Mouse (Mus musculus): ENCODE results near the gene Slc35d3.

Slc35d3 gene

DNA sequence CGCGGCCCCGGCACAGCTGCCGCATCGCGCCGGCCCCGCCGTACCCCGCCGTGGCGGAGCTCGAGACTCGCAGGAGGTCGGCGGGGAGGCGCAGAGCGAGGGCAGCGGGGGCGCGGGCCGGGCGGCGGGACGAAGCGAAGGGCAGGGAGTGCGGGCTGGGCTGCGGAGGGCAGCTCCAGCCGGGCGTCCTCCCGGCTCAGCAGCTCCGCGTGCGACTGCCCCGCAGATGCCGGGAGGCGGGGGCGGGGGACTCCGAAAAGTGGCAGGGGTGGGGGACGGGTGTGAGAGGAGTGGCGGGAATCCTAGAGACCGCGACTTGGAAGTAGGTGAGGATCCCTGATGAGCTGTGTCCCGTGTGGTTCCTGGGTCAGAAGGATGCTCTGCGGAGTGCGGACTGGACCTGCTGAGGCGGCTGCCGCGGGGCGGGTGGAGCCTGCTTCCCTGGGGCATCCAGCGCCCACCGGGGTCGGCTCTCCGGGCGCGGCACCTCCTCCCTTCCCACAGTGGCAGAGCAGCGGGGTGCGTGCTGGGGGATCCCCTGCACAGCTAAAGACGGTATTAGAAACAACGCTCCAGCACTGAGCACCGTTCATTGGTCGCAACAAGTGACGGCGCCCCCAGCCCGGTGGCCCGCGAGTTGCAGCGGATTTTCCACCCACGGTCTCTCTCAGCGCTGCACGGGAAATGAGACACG lies at the start of gene Slc35d3:
Slc35d3 (minus strand) TSS at position 462 of the 694 bp plus-strand sequence.
- DNase-seq (ENCODE audit: low spot score in 2 of 2), result peak in 1 of 2 experiments; percentile 8

GRCm38 (mm10) chr10:19900191-19900590 lies 48.9 kb upstream of the Slc35d3 start:
- DNase-seq (ENCODE audit: low spot score in 2 of 2), result no peak

DNA sequence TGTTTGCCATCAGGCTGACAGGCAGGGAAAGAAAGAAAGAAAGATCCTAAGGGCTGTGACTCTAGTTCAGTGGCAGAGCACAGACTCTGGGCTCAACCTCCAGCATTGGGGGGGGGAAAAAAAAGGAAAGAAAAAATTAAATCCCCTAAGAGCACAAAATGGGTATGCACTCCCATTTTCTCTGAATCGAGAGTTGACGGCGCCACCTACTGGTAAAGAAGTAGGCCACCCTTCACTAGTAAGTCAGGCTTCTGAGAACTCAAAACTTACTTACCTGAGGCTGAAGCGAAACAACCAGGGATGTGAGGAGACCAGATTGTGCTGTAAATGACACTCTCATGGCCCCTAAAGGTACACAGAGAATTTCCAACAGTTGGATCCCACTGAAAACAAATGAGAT lies 42.7 kb upstream of the Slc35d3 start:
- peak in 1 of 2 experiments; percentile 33 for DNase-seq (ENCODE audit: low spot score in 2 of 2)

GRCm38 (mm10) chr10:19893146-19893545 lies 41.9 kb upstream of the Slc35d3 start:
- DNase-seq (ENCODE audit: low spot score in 2 of 2), result no peak

GRCm38 (mm10) chr10:19891686-19892085 lies 40.4 kb upstream of the Slc35d3 start:
- no peak for DNase-seq (ENCODE audit: low spot score in 2 of 2)

DNA sequence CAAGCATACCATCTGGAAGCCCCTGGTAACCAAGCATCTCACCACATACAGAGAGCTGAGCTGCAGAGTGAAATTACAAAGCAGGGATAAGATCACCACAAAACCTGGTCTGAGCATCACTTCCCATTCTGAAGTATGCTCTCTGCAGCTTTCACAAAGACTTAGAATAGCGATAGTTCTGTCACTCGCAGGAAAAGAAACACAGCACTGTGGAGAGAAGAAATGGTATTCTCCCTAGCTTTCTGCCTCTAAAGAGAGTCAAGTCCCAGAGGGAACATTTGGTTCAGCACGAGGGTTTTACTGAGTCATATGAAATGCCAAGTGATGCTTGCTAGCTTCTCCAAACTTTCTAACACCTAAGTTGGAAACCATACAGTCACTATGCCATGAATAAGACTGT lies 38.6 kb upstream of the Slc35d3 start:
- no peak for DNase-seq (ENCODE audit: low spot score in 2 of 2)

DNA sequence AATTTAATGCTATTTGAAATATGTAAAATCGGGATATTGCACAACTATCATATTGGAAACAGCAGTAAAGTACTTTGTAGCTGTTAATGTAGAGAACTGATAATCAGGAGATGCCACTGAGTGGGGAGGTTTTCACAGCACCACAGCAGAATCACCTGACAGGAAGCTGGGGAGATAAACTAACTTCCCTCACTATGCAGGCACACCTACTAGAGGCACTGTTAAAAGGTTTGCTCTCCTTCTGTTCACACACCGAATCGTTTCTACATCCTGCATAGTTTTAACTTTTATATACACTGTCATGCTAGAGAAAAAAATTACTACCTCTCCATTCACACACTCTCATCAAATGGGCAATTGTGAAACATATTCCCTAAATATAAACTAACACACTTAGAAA lies 35.0 kb upstream of the Slc35d3 start:
- DNase-seq (ENCODE audit: low spot score in 2 of 2), result no peak

DNA sequence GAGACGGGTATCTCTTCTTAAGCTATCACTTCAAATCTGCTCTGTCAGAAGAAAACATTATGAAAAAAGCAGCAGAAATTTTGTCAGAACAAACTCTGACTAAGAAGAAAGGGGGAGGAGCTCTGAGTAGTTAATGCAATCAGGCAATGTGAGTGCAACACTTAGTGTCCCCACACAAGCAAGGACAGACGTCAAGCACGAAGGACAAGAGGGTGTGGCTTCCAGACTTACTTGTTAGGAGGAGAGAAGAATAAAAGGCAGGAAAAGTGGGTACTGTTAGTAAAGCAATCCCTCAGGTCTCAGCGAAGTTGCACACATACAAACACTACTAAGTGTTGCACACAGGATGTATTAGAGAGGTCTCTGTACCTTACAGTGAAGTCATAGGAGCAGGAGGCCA lies 33.1 kb upstream of the Slc35d3 start:
- no peak for DNase-seq (ENCODE audit: low spot score in 2 of 2)

DNA sequence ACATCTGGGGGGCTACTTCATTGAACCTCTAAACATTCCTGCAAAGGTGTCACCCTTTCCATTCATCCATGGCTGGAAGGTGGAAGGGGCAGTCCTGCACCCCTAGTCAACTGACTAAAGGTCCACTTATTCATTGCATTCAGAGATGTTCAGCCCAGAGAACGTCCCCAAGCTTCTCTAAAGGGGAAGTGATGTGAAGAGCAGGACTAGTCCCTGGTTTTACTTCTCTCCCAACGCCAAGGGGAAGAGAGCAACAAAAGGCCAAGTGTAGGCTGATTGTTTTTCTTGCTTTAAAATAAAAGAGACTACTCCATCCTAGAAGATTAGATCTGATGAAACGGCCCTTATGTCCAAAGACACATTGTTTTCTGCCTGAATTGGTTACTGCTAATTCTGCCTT lies 29.2 kb upstream of the Slc35d3 start:
- DNase-seq (ENCODE audit: low spot score in 2 of 2), result no peak

DNA sequence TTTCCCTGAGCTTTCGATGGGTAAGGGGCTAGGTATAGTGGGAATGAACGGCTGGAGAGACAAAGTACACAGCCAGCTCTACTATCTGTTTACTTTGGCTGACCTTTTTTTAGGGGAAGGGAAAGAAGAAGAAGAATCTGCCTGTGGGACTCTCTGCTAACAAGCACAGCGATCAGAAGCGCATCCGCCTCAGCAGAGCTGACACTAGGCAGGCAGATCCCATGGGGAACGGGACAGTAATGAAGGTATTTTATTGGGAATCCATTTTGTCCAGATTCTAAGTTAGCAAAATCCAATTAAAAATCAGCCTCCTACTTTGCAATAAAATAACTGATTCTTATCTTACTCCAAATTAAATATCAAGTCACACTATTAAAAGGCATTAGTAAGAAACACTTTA lies 27.9 kb upstream of the Slc35d3 start:
- no peak for DNase-seq (ENCODE audit: low spot score in 2 of 2)

- no peak for DNase-seq (ENCODE audit: low spot score in 2 of 2)
Observed at GRCm38 (mm10) chr10:19877679-19878078, 26.4 kb upstream of the Slc35d3 start.

- no peak for DNase-seq (ENCODE audit: low spot score in 2 of 2)
Observed at GRCm38 (mm10) chr10:19877257-19877656, 26.0 kb upstream of the Slc35d3 start.

- no peak for DNase-seq (ENCODE audit: low spot score in 2 of 2)
Observed at GRCm38 (mm10) chr10:19876669-19877068, 25.4 kb upstream of the Slc35d3 start.

DNA sequence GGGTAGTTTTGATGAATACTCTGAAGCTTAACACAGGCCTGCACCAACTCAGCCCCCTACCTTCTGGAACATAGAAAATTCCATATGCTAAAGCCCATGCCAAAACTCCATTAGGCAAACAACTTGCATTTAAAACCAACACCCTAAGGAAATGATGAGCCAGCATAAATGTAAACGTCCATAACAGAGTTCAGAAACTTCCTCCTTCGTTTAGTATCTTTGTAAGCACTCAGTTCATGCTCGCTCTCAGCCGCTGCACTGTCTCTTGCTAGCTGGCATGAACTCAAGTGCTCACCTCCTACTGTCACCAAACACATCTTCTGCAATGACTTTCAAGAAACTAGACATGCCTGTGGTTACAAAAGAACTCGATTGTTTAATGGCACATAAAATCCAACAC lies 24.1 kb upstream of the Slc35d3 start:
- DNase-seq (ENCODE audit: low spot score in 2 of 2), result no peak

DNA sequence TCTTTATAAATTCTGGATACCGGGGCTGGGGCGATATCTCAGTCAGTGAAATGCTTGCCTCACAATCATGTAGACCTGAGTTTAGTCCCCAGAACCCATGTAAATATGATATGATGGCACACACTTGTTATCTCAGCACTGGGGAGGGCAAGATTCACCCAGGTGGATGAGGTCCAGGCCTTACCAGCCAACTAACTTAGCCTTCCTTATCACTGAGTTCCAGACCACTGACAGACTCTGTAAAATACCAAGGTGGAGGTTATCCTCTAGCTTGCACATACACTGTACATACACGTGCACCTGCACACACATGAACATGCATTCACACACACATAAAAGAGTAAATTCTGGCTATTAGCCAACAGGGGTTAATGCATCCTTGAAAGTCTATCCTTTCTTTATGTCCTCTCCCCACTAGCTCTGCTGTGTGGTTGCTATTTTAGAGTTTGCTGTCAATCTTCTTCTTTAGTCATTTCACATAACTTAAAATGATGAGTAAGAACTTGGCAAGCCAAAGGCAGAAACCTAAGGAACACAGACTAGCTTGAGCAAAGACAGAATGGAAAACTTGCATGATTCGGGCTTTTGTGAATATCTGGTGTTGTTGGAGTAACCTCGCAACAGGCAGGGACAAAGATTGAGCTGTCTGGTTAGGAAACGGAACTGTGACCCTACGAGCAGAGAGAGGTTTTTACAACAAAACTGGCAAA lies 4.5 kb upstream of the Slc35d3 start:
- DNase-seq (ENCODE audit: low spot score in 2 of 2), result no peak

GRCm38 (mm10) chr10:19853609-19854008 lies 2.4 kb upstream of the Slc35d3 start:
- DNase-seq (ENCODE audit: low spot score in 2 of 2), result no peak

DNA sequence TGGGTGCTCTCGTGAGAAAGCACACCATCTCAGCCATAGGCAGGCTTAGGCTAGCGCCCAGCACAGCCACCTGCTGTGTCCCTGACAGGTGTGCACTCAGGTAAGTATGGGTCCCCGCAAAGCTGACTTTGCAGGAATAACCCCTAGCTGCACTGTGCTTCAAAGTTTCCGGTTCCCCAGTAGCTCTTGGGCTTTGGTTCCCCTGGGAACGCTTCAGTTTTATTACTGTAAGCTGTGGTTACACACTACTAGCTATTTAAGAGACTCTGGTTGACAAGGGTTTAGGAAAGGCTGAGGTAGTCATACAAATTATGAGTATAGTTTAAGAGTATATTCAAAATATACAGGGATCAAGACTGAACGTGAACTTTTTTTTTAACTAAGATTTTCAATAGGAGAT lies 1.5 kb upstream of the Slc35d3 start:
- no peak for DNase-seq (ENCODE audit: low spot score in 2 of 2)

GRCm38 (mm10) chr10:19850544-19850997 lies 688 bp downstream of the Slc35d3 start:
- no peak for DNase-seq (ENCODE audit: low spot score in 2 of 2)

GRCm38 (mm10) chr10:19849771-19850365 lies 1.4 kb downstream of the Slc35d3 start:
- DNase-seq (ENCODE audit: low spot score in 2 of 2), result no peak

DNA sequence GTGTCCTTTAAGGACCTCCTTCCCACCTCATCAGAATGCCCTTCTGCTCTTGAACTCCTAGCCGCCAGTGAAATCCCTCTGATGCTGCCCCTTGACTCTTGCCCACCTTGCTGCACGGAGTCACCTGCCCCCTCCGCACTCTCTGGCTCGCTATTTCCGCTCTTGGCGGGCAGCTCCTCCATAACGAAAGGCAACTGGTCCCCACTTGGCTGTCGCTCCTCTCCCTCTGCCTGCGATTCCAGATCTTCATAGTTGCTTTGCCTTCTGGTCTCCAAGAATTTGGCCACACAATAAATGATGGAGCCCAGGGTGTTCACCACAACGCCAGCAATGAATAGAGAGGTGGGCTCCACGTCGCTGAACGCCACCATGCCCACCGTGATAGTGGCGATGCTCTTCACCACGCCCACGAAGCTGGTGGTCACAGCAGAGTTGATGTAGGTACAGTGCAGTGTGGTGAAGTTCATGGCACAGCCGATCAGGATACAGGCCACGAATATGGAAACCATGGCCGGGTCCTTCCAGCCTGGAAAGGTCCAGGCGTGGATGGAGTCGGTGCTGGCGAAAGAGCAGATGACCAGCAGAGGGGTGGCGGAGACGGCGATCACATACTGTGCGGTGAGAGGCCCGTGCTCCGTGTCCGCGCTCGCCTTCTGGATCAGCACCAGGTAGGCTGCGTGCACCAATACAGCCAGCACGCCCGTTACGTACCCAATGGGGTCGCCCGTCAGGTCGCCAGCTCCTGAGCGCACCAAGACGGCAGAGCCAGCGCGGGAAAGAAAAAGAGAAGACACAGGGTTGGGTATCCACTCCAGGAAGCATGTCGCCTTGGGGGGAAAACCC lies 2.1 kb downstream of the Slc35d3 start:
- DNase-seq (ENCODE audit: low spot score in 2 of 2), result no peak

- no peak for DNase-seq (ENCODE audit: low spot score in 2 of 2)
Observed at GRCm38 (mm10) chr10:19839836-19840235, 11.4 kb downstream of the Slc35d3 start.

All from left cerebral cortex, adult 9 months (tissue).